Mouse (Mus musculus): Measurements from ENCODE around the gene Dcst2. TPM values are rescaled to one million over a fixed set of nuclear protein-coding genes. Genes with fewer than 3 reads are reported as not detected.

Gene Dcst2
- total and polyA plus RNA-seq, 2 experiments from 2014 or later = 0.20 to 0.31 TPM

- 0% methylated on average over 12 of the region's 12 CpGs for WGBS
- DNase-seq (ENCODE audit: low spot score) (peak; percentile 89), ATAC-seq (peak; percentile 35)
- Histone ChIP-seq H3K27me3 (ENCODE audit: insufficient read depth, low read length) (no peaks in the 10 kb centered on the region), H3K27ac (peak overlapping the region; percentile 77; the same call in 1 of the 2 replicates), H3K4me2 (ENCODE audit: low read depth, low read length) (peak overlapping the region; percentile 100), H3K36me3 (ENCODE audit: insufficient read depth, low read length) (no peaks in the 10 kb centered on the region), H3K4me3 (ENCODE audit: low read length) (peak overlapping the region; percentile 48), H3K4me1 (ENCODE audit: insufficient read depth, low read length) (peaks cover 41% of the 10 kb centered on the region), H3K9me3 (ENCODE audit: low read length) (no peaks in the 10 kb centered on the region), H3K9ac (replicated peaks; ENCODE audit: low read length) (peak overlapping the region; percentile 47; the same call in 1 of the 2 replicates)
- no peak for TF ChIP-seq CTCF (IDR thresholded peaks at IDR 0.05; ENCODE audit: low read depth)
Observed at GRCm38 (mm10) chr3:89394894-89395256, 33.1 kb downstream of the Dcst2 start.

- Histone ChIP-seq H3K4me3 (ENCODE audit: low read length) (peak overlapping the region; percentile 48), H3K4me1 (ENCODE audit: insufficient read depth, low read length) (peaks cover 41% of the 10 kb centered on the region), H3K36me3 (ENCODE audit: insufficient read depth, low read length) (no peaks in the 10 kb centered on the region), H3K27me3 (ENCODE audit: insufficient read depth, low read length) (no peaks in the 10 kb centered on the region), H3K4me2 (ENCODE audit: low read depth, low read length) (peak overlapping the region; percentile 100), H3K27ac (no peak overlapping the region), H3K9me3 (ENCODE audit: low read length) (no peaks in the 10 kb centered on the region), H3K9ac (replicated peaks; ENCODE audit: low read length) (no peak overlapping the region)
- 2% methylated on average over 10 of the region's 10 CpGs for WGBS
- no peak for TF ChIP-seq CTCF (IDR thresholded peaks at IDR 0.05; ENCODE audit: low read depth)
- ATAC-seq (no peak), DNase-seq (ENCODE audit: low spot score) (no peak)
Observed at GRCm38 (mm10) chr3:89395419-89395805, 33.6 kb downstream of the Dcst2 start.

GRCm38 (mm10) chr3:89395806-89396653 is 34.3 kb downstream of the Dcst2 start:
- under 1% methylated on average over 41 of the region's 44 CpGs for WGBS
- Histone ChIP-seq H3K9ac (replicated peaks; ENCODE audit: low read length) (peak overlapping the region; percentile 37; the same call in 1 of the 2 replicates), H3K27me3 (ENCODE audit: insufficient read depth, low read length) (no peaks in the 10 kb centered on the region), H3K27ac (no peak overlapping the region), H3K4me1 (ENCODE audit: insufficient read depth, low read length) (peaks cover 35% of the 10 kb centered on the region), H3K36me3 (ENCODE audit: insufficient read depth, low read length) (no peaks in the 10 kb centered on the region), H3K9me3 (ENCODE audit: low read length) (no peaks in the 10 kb centered on the region), H3K4me2 (ENCODE audit: low read depth, low read length) (peak overlapping the region; percentile 100), H3K4me3 (ENCODE audit: low read length) (peak overlapping the region; percentile 48)
- peak; percentile 82 for DNase-seq (ENCODE audit: low spot score)
- ATAC-seq = no peak
- TF ChIP-seq CTCF (IDR thresholded peaks at IDR 0.05; ENCODE audit: low read depth) = peak; percentile 91

- no peaks in the 10 kb centered on the region for H3K36me3 ChIP-seq (ENCODE audit: insufficient read depth, low read length)
- no peaks in the 10 kb centered on the region for H3K9me3 ChIP-seq (ENCODE audit: low read length)
- ATAC-seq = no peak
- peak overlapping the region; percentile 48 for H3K4me3 ChIP-seq (ENCODE audit: low read length)
- H3K9ac ChIP-seq (replicated peaks; ENCODE audit: low read length) = peak overlapping the region; percentile 37; the same call in 1 of the 2 replicates
- no peak for TF ChIP-seq CTCF (IDR thresholded peaks at IDR 0.05; ENCODE audit: low read depth)
- H3K4me1 ChIP-seq (ENCODE audit: insufficient read depth, low read length) = peaks cover 30% of the 10 kb centered on the region
- H3K27me3 ChIP-seq (ENCODE audit: insufficient read depth, low read length) = no peaks in the 10 kb centered on the region
- no peak for DNase-seq (ENCODE audit: low spot score)
- peak overlapping the region; percentile 100 for H3K4me2 ChIP-seq (ENCODE audit: low read depth, low read length)
- no peak overlapping the region for H3K27ac ChIP-seq
- WGBS = under 1% methylated on average over 4 of the region's 4 CpGs
Observed at GRCm38 (mm10) chr3:89396654-89397005, 34.9 kb downstream of the Dcst2 start.

- DNase-seq (ENCODE audit: low spot score) (no peak), ATAC-seq (no peak)
- H3K36me3 ChIP-seq (ENCODE audit: insufficient read depth, low read length) = peaks cover 14% of the 10 kb centered on the region
- H3K4me2 ChIP-seq (ENCODE audit: low read depth, low read length) = no peak overlapping the region
- no peak for TF ChIP-seq CTCF (IDR thresholded peaks at IDR 0.05; ENCODE audit: low read depth)
- H3K27ac ChIP-seq = no peak overlapping the region
- H3K4me3 ChIP-seq (ENCODE audit: low read length) = no peak overlapping the region
- 93% methylated on average over 7 of the region's 7 CpGs for WGBS
- no peak overlapping the region for H3K9ac ChIP-seq (replicated peaks; ENCODE audit: low read length)
- no peaks in the 10 kb centered on the region for H3K27me3 ChIP-seq (ENCODE audit: insufficient read depth, low read length)
- H3K9me3 ChIP-seq (ENCODE audit: low read length) = no peaks in the 10 kb centered on the region
- peaks cover under 1% of the 10 kb centered on the region; the same call in 1 of the 2 replicates for H3K4me1 ChIP-seq (ENCODE audit: insufficient read depth, low read length)
Observed at GRCm38 (mm10) chr3:89401329-89401728, 39.6 kb downstream of the Dcst2 start.

- peaks cover 14% of the 10 kb centered on the region for H3K36me3 ChIP-seq (ENCODE audit: insufficient read depth, low read length)
- no peaks in the 10 kb centered on the region for H3K27me3 ChIP-seq (ENCODE audit: insufficient read depth, low read length)
- ATAC-seq (no peak), DNase-seq (ENCODE audit: low spot score) (no peak)
- TF ChIP-seq CTCF (IDR thresholded peaks at IDR 0.05; ENCODE audit: low read depth) = no peak
- 62% methylated on average over 5 of the region's 5 CpGs for WGBS
- no peak within 1 kb of the TSS for H3K4me3 ChIP-seq (ENCODE audit: low read length)
- no peaks in the 10 kb centered on the region for H3K9me3 ChIP-seq (ENCODE audit: low read length)
- H3K4me2 ChIP-seq (ENCODE audit: low read depth, low read length) = no peak within 1 kb of the TSS
- H3K27ac ChIP-seq = no peak within 1 kb of the TSS
- no peak within 1 kb of the TSS for H3K9ac ChIP-seq (replicated peaks; ENCODE audit: low read length)
- no peaks in the 10 kb centered on the region for H3K4me1 ChIP-seq (ENCODE audit: insufficient read depth, low read length)
Observed at GRCm38 (mm10) chr3:89402693-89403092, 40.9 kb downstream of the Dcst2 start, which contains the start of gene Lenep. Gene Lenep, minus strand, starts transcription at chr3:89402793.

- ATAC-seq = no peak
- H3K36me3 ChIP-seq (ENCODE audit: insufficient read depth, low read length) = peaks cover 18% of the 10 kb centered on the region
- no peaks in the 10 kb centered on the region for H3K27me3 ChIP-seq (ENCODE audit: insufficient read depth, low read length)
- H3K27ac ChIP-seq = no peak overlapping the region
- no peak overlapping the region for H3K4me2 ChIP-seq (ENCODE audit: low read depth, low read length)
- H3K9ac ChIP-seq (replicated peaks; ENCODE audit: low read length) = no peak overlapping the region
- H3K4me1 ChIP-seq (ENCODE audit: insufficient read depth, low read length) = 0 out of 2 replicates have a peak, but pooled peaks cover 4% of the 10 kb centered on the region
- no peak for TF ChIP-seq CTCF (IDR thresholded peaks at IDR 0.05; ENCODE audit: low read depth)
- H3K4me3 ChIP-seq (ENCODE audit: low read length) = no peak overlapping the region
- 91% methylated on average over 6 of the region's 6 CpGs for WGBS
- DNase-seq (ENCODE audit: low spot score) = no peak
- no peaks in the 10 kb centered on the region for H3K9me3 ChIP-seq (ENCODE audit: low read length)
Observed at GRCm38 (mm10) chr3:89406887-89407286, 45.1 kb downstream of the Dcst2 start.

All from hindbrain, postnatal 0 days (tissue).